Mouse (Mus musculus): ENCODE data around the gene Rad9b. TPM values are rescaled to one million over a fixed set of nuclear protein-coding genes. Genes with fewer than 3 reads are reported as not detected.
A peak's percentile ranks its signal among the peaks of the same experiment; 100 is the strongest.

Gene Rad9b
- polyA plus RNA-seq, 1 experiment from 2014 or later = 6.2 TPM

- Histone ChIP-seq H3K27me3 (replicated peaks) (no peaks in the 10 kb centered on the region), H3K4me3 (peak overlapping the region; percentile 23), H3K9me3 (no peaks in the 10 kb centered on the region), H3K9ac (peak overlapping the region; percentile 53; the same call in 1 of the 2 replicates), H3K36me3 (no peaks in the 10 kb centered on the region), H3K27ac (replicated peaks) (peak overlapping the region; percentile 26), H3K4me1 (peaks cover 29% of the 10 kb centered on the region), H3K4me2 (peak overlapping the region; percentile 61)
- no peak for ATAC-seq (ENCODE audit: extremely low read depth, insufficient number of reproducible peaks, low FRiP score, low TSS enrichment)
- WGBS = 22% methylated on average over 6 of the region's 6 CpGs
Observed at GRCm38 (mm10) chr5:122280422-122280826, 73.6 kb downstream of the Rad9b start.

DNA sequence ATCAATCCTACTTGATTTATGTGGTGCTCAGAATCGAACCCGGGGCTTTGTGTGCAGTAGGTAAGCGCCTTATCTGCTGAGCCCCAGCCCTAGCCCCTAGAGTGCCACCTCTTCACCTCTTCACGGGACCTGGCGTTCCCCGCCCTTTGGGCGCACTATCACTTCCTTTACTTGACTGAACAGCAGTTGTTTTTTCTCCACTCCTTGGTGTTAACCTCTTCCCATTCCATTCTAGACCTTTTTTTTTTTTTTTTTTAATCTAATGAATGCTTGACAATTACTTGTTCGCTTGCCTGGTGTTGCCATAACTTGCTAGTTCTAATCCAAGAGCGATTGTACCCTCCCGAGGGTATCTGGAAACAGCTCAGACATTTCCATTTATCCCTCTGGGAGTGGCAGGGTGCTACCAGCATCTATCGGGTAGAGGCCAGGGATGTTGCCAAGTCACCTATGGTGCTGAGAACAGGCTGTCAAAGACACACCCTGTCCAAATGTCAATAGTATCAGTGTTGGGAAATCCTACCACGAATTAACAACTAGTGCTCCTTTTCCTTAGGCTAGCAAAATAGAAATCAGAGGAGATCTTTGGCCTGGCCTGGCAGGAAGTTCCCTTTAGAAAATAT is 74.1 kb downstream of the Rad9b start:
- Histone ChIP-seq H3K9ac (peak overlapping the region; percentile 53; the same call in 1 of the 2 replicates), H3K9me3 (no peaks in the 10 kb centered on the region), H3K36me3 (no peaks in the 10 kb centered on the region), H3K4me2 (peak overlapping the region; percentile 61), H3K27me3 (replicated peaks) (no peaks in the 10 kb centered on the region), H3K27ac (replicated peaks) (peak overlapping the region; percentile 26), H3K4me3 (no peak overlapping the region), H3K4me1 (peaks cover 25% of the 10 kb centered on the region)
- WGBS = 64% methylated on average over 12 of the region's 12 CpGs
- ATAC-seq (ENCODE audit: extremely low read depth, insufficient number of reproducible peaks, low FRiP score, low TSS enrichment) = no peak

- Histone ChIP-seq H3K4me1 (peaks cover 25% of the 10 kb centered on the region), H3K9me3 (no peaks in the 10 kb centered on the region), H3K27ac (replicated peaks) (no peak overlapping the region), H3K36me3 (no peaks in the 10 kb centered on the region), H3K4me2 (no peak overlapping the region), H3K4me3 (no peak overlapping the region), H3K27me3 (replicated peaks) (no peaks in the 10 kb centered on the region), H3K9ac (no peak overlapping the region)
- no peak for ATAC-seq (ENCODE audit: extremely low read depth, insufficient number of reproducible peaks, low FRiP score, low TSS enrichment)
- 77% methylated on average over 7 of the region's 7 CpGs for WGBS
Observed at GRCm38 (mm10) chr5:122278946-122279345, 75.1 kb downstream of the Rad9b start.

GRCm38 (mm10) chr5:122274785-122275184 is 79.2 kb downstream of the Rad9b start:
- H3K27ac ChIP-seq (replicated peaks) = no peak overlapping the region
- H3K4me1 ChIP-seq = peaks cover 3% of the 10 kb centered on the region
- ATAC-seq (ENCODE audit: extremely low read depth, insufficient number of reproducible peaks, low FRiP score, low TSS enrichment) = no peak
- H3K4me2 ChIP-seq = no peak overlapping the region
- no peaks in the 10 kb centered on the region for H3K9me3 ChIP-seq
- H3K27me3 ChIP-seq (replicated peaks) = no peaks in the 10 kb centered on the region
- H3K36me3 ChIP-seq = no peaks in the 10 kb centered on the region
- no peak overlapping the region for H3K9ac ChIP-seq
- no peak overlapping the region for H3K4me3 ChIP-seq
- 36% methylated on average over 5 of the region's 5 CpGs for WGBS

Other genes starting within 250 kb of the Rad9b start
- gene Ccdc63, start 213.4 kb downstream of the Rad9b start, polyA plus RNA-seq (2015; fragmentation: Nextera tagmentation; extraction: Ambion mirVana) = 0.36 TPM in 1 of 2 replicates, not detected in the other
- 190 and 219 TPM in 2 replicates for gene Ppp1cc, start 196.0 kb downstream of the Rad9b start, polyA plus RNA-seq (2015; fragmentation: Nextera tagmentation; extraction: Ambion mirVana)
- gene Hvcn1, start 147.4 kb downstream of the Rad9b start, polyA plus RNA-seq (2015; fragmentation: Nextera tagmentation; extraction: Ambion mirVana) = 1.9 and 2.7 TPM in 2 replicates
- 2.5 and 2.8 TPM in 2 replicates for gene Tctn1, start 89.8 kb downstream of the Rad9b start, polyA plus RNA-seq (2015; fragmentation: Nextera tagmentation; extraction: Ambion mirVana)
- gene Pptc7, start 69.9 kb downstream of the Rad9b start, polyA plus RNA-seq (2015; fragmentation: Nextera tagmentation; extraction: Ambion mirVana) = 9.1 and 9.7 TPM in 2 replicates
- 214 and 236 TPM in 2 replicates for gene Vps29, start 136 bp upstream of the Rad9b start, polyA plus RNA-seq (2015; fragmentation: Nextera tagmentation; extraction: Ambion mirVana)
- 54.4 and 59.9 TPM in 2 replicates for gene Gpn3, start 17.6 kb upstream of the Rad9b start, polyA plus RNA-seq (2015; fragmentation: Nextera tagmentation; extraction: Ambion mirVana)
- gene Fam216a, start 18.1 kb upstream of the Rad9b start, polyA plus RNA-seq (2015; fragmentation: Nextera tagmentation; extraction: Ambion mirVana) = 55.5 and 56.8 TPM in 2 replicates
- gene Arpc3, start 37.6 kb upstream of the Rad9b start, polyA plus RNA-seq (2015; fragmentation: Nextera tagmentation; extraction: Ambion mirVana) = 99.1 and 114 TPM in 2 replicates
- gene Anapc7, start 67.5 kb upstream of the Rad9b start, polyA plus RNA-seq (2015; fragmentation: Nextera tagmentation; extraction: Ambion mirVana) = 35.5 and 36.4 TPM in 2 replicates
- gene Atp2a2, start 148.0 kb upstream of the Rad9b start, polyA plus RNA-seq (2015; fragmentation: Nextera tagmentation; extraction: Ambion mirVana) = 221 and 227 TPM in 2 replicates

Data from heart, embryonic 13.5 days (tissue).